Mouse (Mus musculus) lung, adult 2 months (tissue): ENCODE measurements around the gene Med22.

Source experiments
- CTCF ChIP-seq: fragments of 200-500 bp; IDR thresholded peaks from 2 replicates; pipeline ENCODE4 v1.5.1; 2011; ENCODE audit warnings: mild to moderate bottlenecking, low read length, control low read depth; ENCODE audit not compliant: insufficient read depth
- POLR2A ChIP-seq: fragments of 200-500 bp; IDR thresholded peaks from 2 replicates; pipeline ENCODE4 v1.6.1; 2011; ENCODE audit warnings: low read depth, mild to moderate bottlenecking, control low read depth, low read length, borderline replicate concordance; ENCODE audit errors: extremely low read depth

DNA sequence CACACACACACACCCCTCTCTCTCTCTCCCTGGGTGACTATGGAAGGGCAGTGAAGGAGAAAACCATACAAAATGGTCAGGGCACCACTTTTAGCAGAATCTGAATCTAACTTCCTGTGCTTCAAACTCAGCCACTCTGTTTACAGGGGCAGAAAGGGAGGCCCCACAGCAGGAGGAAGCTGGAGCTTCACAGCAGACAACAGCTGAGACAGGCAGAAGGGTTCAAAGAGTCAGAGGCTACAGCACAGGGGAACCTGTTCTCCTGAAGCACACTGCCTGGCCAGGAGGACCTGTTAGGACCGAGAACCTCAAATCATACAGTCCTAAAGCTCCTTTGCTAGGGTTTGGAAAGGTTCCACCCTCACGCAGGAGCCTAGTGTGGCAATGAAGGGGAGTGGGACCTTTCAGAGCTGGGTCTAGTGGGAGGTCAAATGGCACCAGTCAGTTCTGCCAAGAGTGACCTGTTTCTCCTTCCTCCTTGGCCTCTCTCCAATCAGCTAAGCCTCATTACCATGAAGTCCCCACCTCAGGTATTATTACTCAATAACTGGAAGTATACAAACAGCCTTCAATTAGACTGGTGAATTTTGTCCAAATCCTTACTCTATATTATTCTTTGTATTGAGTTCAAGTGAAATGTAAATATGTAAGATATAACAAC, 44.4 kb upstream of the Med22 start:
- TF ChIP-seq CTCF (no peak), POLR2A (no peak)
